Mouse (Mus musculus): ENCODE measurements around the gene Ntm.

The Ntm gene

DNA sequence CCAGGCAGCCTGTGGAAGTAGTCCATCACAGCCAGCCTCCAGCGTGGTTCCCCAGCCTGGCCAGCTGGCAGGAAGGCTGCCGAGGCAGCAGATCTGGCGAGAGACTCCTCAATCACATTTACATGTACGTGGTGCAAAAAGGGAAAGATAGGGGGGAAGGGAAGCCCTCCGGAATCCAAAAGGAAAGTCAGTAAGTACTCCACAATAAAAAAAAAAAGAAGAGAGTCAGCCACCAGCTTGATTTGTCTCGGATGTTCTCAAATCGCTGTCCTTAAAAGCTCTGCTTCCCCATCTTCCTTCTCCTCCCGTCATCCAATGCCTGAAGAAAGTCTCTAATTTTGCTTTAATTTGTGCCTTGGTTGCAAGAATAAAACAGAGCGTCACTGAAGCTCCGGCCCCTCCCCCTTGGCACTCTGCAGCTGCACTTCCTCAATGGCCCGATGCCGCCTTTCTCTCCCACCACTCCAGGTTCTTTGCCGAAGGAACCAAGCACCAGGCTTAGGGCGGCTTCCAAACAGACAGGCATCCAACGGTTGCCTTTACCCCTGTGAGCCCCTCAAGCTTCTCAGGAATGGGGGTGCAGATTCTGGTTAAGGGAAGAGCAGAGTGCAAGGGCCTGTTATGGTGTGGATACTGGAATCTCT is 212.4 kb downstream of the Ntm start:
- no peak for DNase-seq

DNA sequence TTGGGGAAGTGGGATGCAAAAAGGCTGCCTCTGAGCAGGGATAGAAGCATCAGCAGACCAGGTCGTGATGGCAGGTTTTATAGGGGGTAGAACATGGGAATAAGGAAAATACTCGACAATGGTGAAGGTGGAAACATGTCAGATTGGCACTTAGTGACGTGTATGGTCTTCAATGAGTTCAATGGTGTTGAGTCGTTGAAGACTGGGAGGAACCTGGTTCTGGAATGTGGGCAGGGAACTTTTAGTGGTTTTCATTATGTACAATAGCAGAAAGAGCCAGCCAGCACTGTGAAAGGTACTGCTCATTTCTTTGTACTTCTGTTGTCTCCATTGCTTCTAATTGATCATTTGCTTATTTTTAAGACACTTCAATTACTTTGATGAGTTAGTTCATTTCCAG is 214.9 kb downstream of the Ntm start:
- DNase-seq, result no peak

DNA sequence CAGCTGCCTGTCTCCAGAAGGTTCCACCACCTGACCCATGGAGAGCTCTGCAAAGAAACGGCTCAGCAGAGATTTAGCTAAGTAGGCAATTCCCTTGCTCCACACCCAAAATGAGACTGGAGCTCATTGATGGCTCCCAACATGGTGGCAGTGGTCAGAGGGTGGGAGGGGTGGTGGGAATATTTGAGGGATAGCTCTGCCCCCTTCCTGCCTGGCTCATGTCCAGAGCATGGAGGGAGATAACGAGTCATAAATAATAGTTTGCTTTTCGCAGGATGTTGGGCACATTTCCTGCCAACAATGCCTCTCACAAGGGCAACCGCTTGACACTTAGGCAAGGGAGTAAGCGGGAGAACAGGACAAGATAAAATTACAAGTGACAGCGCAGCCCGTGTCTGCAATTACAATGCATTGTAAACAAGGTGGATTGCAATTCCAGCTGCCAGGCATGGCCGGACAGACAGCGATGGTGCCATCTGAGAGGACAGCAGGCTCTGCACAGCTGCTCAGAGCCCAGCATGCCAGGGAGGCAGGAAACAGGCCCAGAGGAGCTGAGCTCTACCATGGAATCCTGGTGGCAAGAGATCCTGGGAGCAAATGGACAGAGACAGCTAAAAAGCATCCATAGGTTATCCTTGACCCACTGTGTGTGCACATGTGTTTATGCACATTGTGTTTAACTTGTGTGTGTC is 224.0 kb downstream of the Ntm start:
- DNase-seq, result no peak

DNA sequence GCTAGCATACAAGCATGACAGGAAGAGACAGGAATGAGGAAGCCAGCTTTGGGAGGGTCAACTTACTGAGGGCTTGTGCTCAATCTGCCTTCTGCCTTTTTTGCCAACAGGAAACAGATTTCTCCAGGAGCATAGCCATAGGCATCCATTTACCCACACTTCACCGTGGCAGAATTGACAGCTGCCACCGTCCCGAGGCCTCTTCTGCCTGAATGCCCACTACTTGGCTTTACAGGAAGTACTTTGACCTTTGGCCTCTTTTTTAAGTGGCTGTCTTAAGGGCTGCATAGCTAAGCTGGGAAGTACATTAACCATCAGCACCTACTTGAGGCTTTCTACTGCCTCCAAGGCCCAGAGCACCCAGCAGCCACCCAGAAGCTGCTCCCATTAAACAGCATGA is 226.9 kb downstream of the Ntm start:
- no peak for DNase-seq

DNA sequence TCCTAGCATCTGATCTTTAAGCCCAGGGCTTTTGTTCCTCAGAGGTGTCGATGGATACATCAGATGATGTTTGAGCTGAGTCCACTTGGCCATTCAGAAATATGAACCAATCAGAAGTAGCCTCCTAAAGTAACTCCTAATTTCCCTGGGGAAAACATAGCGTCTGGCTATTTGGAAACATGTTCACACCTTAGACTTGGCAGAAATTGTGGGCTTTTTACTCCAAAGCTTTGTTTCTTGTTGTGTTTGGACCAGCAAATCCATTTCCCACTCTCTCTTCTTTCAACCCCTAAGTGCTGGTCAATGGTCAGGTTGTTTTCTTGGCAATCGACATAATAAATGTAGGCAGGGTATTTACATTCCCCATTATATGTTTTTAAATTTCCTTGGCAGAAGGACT is 230.0 kb downstream of the Ntm start:
- no peak for DNase-seq

DNA sequence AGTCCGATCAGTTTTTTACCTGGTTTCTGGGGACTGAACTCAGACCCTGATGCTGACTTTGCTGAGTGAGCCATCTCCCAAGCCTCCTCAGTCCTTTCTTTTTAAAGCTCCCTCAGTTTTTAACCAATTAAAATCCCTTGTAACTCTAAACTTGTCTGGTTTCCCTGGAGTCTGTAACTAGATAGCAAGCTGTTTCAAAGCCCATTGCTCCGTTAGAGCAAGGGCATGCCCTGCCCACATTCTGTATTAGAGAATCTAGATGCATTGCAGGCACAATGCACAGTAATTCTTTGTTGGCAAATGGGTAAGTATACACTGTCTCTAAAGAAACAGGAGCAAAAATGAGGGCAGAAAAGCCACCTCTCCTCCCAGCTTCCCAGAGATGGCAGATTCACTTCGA is 231.3 kb downstream of the Ntm start:
- no peak for DNase-seq

DNA sequence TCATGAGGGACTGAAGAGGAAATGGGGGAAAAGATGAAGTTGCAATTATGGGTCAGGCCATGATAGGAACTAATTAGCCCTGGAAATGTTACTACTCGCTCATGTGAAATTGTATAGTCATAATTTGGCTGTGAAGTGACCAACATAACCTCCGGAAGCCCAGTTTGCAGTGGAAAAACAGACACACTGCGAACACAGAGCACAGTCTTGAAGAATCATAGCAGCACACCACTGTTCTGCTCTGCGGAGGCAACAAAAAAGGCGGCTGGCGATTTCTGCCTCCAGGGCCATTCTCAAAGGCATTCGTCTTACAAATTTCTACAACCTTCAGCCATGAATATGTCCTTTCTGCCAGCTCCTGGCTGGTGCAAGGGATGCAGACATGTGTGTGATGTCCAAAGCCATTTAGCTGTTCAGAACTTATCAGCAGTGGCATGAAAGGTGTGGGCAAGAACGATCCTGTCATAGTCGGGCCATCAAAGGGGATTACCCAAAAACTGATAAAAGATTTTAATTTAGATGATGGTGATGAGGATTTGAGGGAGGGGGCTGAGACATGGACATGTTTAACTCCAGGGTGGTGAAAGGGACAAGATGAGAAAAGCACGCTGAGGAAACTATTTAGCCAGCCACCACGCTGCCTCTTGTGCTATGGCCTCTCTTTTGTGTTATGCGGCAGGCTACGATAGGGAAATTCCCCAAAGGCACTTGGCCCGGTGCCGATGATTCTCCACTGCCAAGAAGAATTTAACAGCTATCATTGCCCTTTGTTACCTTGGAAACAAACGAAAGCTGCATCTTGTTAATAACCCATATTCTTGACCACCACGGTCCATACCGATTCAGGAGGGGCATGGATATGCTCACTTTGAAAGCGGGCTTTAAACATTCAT is 235.2 kb downstream of the Ntm start:
- no peak for DNase-seq

DNA sequence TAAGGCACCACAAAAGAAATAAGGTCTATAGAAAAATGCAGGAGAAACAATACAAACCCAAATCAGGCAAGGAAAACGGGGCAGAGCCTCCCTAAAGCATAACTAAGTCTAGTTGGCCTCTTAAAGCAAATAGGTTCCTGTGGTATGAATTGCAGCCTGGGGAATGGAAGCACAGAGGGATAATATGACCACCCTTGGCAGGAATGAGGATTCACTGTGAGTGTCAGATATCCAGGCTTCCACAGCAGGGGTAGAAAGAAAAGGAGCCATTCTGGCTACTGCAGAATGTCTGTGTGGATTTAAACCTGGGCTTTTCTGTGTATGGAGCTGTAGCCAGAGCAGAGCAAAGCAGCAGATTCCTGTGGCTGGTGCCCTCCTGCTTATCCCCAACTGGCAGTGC is 241.5 kb downstream of the Ntm start:
- no peak for DNase-seq

DNA sequence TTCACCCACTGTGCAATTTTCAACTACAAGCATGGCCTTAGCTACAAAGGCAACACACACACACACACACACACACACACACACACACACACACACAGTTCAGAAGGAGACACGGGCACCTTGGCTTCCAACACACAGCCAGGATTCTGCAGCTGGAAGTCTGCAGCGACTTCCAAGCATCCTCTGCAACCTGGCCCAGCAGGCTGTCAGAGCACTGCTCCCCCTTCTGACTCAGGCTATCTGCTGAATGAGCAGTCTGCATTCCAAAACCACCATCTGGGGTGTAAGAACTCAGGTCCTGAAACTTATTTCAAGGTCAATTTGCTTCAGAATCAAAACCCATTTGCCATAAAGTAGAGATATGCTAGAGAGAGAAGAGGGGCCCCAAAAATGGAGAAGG is 246.1 kb downstream of the Ntm start:
- DNase-seq, result no peak

DNA sequence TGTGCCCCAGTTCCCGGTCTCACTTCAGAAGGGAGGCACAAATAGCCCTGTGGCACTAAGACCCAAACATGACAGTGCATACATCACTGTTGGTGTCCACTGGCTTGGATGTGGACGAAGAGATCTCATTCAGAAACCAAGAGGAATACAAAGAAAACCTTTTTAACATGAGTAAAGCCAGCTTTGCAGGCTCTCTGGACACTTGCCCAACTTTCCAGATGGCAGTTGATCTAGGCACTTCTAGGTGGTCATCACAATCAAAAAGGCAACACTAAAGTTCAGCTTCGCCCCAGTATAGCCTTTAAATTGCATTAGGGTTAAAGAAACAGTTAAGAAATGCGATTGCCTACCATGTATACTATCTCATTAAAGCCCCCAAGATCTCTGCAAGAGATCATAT is 264.7 kb downstream of the Ntm start:
- DNase-seq, result no peak

DNA sequence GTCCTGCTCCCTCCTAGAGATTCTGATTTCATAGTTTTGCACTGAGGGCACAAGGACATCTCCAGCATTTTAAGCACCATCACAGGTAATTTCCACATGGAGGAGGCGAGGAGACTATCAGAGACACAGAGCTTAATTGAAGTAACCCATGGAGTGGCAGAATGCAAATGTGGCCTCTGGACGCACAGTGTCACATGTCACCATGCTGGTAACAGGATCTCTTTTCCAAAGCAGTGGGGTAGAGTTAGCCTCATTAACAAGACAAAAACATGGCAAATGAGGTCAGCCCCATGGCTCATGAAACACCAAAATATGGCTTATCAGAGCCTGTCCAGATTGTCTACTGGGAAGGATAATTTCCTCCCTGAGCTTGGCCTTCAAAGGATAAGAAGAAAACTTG is 268.8 kb downstream of the Ntm start:
- no peak for DNase-seq

DNA sequence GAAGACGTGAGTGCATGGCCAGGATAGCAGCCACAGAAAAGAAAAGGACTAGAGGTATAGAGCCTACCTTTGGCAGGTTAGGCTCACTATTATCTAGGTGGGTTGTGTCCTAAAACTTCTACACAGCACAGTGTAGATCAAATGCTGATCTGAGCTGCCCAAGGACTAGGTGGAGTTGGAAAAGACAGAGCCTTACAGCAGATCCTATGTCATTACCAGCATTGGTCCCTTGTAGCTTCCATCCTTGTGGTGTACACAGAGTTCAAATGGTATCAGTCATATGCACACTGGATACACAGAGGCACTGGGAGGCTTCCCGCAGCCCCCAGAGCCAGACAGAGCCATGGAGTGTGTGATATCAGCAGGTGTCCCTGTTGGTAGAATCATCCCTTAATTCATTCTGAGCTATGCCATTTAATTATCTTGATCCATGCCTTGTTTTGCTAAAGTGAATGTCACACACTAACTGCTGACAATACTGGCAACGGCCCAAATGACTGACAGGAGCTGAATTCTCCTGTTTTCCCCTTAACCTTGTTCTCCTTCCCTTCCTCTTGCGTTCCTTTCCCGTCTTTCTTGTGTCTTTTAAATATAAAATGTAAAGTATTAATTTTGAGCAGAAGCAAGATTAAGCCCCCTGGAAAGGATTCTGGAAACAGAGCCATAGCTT is 271.6 kb downstream of the Ntm start:
- no peak for DNase-seq

DNA sequence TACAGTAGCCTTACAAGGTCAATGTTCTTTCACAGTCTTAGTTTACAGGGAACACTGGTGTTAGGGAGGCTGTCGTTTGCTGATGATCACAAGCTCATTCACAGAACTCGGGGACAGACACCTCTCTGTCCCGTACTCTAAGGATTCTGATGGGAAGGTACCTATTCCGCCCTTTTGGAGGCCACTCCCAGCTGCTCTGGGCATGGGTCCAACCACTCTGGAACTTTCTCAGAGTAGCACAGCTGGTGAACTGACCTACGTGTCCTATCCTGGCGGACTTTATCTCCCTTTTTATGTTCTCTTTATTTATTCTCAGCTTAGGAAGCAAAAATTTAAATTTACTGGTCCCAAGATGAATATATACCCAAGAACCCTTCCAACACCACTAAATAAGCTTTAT is 280.7 kb downstream of the Ntm start:
- DNase-seq, result no peak

DNA sequence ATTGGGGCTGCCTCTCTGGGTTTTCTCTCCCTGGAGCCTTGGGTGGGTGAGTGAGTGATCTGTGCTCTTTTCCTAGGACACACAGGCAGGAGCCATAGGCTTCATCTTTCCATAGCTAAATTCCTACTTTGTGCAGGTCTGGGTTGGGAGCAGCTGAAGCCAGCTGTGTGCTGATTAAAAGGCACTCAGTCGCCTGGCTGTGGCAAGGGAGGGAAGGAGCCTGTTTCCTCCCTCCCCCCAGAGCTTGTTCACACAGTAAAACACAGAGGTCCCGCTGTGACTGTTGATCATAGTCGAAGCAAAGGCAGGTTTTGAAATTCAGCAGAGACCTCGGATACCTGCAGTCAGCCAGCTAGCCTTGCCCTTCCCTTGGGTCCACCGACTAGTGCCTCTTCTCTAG is 282.3 kb downstream of the Ntm start:
- DNase-seq, result no peak

DNA sequence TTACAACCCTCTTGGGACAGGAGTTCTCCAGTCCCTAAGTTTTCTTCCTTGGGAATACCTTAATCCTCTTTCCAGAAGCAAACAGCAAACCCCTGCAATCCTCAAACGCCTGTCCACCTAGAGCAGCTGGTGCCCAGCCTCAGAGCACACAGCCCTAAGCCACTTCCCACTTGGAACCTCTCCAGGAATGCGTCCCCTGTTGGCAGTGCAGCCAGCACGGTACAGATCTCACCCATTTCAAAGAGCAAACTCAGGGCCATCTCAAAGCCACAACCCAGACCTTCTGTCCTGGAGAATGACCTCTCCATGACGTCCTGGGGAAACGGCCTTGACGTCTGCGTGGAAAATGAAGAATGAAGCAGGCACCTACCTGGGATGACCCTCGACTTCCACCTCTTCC is 289.0 kb downstream of the Ntm start:
- DNase-seq, result no peak

DNA sequence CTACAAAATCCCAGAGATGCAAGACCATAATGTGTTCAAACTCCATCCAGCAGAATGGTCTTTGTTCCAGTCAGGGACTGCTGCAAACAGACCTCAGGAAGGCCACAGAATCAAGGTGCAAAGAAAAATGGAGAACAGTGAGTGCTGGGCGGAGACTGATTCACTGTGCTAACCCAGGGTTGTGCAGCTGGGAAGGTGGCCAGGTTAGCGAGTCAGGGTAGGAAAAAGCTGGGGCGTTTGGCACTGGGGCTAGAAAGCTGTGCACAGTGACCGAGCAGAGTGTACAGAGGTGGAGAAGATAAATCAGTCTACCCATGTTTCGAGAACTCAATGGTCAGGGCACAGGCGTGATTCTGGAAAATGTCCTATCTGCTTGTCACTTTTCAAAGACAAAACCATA is 291.1 kb downstream of the Ntm start:
- DNase-seq, result no peak

DNA sequence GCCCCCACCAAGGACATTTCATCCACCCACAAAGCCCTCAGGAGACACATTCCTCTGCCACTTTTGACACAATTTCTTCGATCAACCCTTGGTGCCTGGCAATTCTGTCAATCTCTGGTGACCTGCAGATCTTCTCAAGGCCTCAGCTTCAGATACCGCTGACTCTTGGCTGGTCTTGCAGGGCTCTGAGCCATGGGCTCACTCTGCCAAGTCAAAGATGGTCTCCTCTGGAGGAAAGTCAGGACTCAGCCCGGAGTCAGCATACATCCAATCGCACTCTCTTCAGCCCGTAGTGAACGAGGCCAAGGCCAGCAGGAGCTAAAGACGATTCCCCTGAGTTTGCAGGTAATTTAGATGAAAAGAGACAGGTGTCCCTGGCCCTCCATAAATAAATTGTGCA is 299.7 kb downstream of the Ntm start:
- no peak for DNase-seq

DNA sequence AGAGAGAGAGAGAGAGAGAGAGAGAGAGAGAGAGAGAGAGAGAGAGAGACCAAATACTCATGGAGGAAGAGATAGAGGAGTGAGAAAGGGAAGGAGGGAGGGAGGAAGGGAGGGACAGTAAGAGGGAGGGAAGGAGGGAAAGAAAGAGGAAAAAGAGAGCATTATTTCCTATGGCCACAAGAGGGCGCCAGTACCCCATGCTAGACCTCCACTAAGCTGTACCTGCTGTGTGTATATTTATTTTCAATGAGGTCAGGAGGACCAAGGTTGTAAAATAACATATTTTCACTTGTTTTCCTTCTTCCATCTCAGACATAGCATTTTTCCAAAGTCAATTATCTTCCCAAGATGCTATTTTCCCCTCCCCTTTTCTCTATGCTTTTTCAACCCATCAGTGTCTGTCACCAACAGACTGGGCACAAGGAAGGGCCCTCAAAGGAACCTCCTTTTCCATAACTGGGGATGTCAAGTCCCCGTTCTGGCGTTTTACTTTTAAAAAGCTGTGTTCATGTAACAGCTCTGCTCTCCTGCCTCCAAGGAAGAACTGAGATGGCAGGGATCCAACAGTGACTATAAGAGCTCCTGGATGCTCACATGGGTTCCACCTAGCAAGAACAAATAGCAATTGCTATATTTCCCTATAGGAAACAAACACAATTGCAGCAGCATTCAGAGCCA is 301.3 kb downstream of the Ntm start:
- DNase-seq, result peak; percentile 41

DNA sequence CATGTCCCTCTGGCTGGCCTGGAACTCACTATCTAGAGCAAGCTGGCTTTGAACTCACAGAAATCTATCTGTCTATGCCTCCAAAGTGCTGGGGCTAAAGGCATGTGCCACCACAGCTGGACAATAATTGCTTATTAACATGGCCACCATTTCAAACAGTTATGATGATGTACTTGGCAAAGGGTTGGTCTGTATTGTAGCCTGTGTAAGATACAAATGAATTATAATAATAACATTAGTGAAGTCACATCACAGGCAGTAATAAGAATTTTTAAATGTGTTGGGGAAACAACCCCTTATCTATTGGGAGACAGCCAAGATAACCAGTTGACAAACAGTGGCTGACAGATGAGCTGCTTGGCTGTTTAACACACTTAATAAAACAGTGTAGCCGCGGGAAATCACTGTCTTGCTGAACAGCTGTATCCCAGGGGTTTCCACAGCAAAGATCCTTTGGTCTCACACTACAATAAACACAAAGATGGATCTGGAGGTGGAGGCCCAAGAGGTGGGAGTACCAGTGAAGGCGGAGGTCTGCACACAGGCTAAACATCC is 302.8 kb downstream of the Ntm start:
- no peak for DNase-seq

DNA sequence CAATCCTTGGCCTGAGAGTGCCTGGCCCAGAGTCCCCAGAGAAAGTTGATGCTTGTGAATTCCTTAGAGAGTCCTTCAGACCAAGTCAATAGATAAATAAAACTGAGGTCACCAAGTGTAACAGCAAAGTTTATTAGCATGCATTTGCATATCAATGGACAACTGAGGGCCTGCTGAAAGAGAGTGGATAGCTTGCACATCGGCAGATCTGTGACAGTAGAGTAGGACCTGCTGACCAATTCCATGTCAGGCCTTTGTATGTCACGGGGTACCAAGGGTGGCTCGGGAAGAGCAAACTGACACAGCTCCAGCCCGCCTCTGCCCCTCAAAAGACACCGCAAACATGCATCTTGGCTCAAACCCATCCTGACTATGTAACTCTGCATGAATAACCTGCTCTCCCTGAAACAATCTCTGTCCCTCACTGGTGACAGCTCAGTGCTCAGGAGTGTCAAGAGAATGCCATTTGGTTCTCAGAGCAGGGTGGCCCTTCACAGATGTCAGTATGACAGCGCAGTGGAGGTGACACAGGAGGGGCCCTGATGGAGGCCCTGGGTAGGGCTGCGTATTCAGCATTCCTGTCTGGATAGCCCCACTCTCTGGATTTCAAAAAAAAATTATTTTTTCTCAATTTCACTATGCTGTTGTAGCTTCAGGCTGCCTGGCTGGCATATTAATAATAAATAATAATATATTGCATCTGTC is 305.0 kb downstream of the Ntm start:
- DNase-seq, result no peak

DNA sequence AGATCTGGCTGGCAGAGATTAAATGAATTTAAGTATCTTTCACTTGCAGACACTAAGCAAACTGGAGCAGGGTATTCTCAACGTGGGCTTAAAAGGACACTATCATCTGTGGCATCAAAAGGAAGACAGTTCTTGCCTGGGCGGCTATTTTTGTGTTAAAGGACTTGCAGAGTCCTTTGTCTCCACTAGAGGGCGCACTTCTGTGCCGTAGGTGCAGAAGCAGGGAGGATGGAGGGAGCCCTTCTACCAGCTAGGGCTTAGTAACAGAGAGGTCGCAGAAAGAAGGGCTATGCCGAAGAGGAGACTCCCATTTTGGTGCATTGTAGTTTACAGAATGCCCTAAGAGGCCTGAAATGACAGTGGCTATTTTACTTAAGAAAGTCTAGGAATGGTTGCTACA is 308.1 kb downstream of the Ntm start:
- peak; percentile 47 for DNase-seq

DNA sequence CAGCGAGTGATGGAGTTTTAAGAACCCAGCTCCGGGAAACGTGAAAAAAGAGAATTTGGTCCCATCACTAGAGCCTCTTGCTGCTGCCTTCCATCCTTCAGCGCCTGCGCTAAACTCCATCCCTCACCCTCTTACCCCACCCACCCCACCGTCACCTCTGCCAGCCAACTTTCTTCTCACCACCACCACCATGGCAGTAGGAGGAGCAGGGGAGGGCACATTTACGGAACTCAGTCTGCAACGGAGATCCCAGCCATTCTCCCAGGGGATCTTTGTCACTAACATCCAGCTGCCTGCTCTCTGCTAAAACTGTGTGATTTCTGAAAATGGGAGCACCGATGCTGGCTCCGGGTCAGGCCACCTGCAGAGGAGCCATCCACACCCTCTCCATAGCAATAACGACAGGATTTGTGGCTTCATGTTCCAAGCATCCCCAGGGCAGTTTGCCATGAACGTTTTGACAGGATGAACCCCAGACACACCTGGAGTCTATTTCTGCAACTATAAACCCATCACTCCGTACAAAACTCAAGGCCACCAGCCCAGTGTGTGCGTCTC is 309.2 kb downstream of the Ntm start:
- DNase-seq, result no peak
